Mouse (Mus musculus) liver, postnatal 0 days (tissue): ENCODE results near the gene Nfatc3. TPM values are rescaled to one million over a fixed set of nuclear protein-coding genes. Genes with fewer than 3 reads are reported as not detected.

Experiments used
- ATAC-seq: fragments of 200-750 bp; cut with Nextera tagmentation; 2 replicates; pipeline ENCODE4 v1.8.0; 2017; ENCODE audit warnings: mild to moderate bottlenecking, moderate library complexity
- DNase-seq: peaks from one replicate; pipeline ENCODE4 v3.0.0-alpha.2; 2016
- H3K27ac ChIP-seq: fragments of 300-500 bp; sonication (generic); 2 replicates; pipeline ENCODE4 v1.5.1; 2014; ENCODE audit warnings: antibody characterized with exemption, moderate library complexity, mild to moderate bottlenecking, low read depth
- H3K27me3 ChIP-seq: fragments of 300-500 bp; sonication (generic); 2 replicates; pipeline ENCODE4 v1.6.1; 2014; ENCODE audit warnings: low read length, control low read depth, mixed read lengths; ENCODE audit not compliant: insufficient read depth
- H3K36me3 ChIP-seq: fragments of 300-500 bp; sonication (generic); replicated peaks from 2 replicates; pipeline ENCODE4 v1.6.1; 2014; ENCODE audit warnings: mild to moderate bottlenecking, control low read depth, low read length, moderate library complexity, mixed read lengths; ENCODE audit not compliant: insufficient read depth
- H3K4me1 ChIP-seq: fragments of 300-500 bp; sonication (generic); 2 replicates; pipeline ENCODE4 v1.6.1; 2014; ENCODE audit warnings: antibody characterized with exemption, mild to moderate bottlenecking, control low read depth; ENCODE audit not compliant: insufficient read depth
- H3K4me2 ChIP-seq: fragments of 300-500 bp; sonication (generic); 2 replicates; pipeline ENCODE4 v1.6.1; 2014; ENCODE audit warnings: low read depth, mild to moderate bottlenecking, low read length, moderate library complexity, mixed read lengths
- H3K4me3 ChIP-seq: fragments of 300-500 bp; sonication (generic); 2 replicates; pipeline ENCODE4 v1.5.1; 2014; ENCODE audit warnings: low read depth, low read length
- H3K9ac ChIP-seq: fragments of 300-500 bp; sonication (generic); replicated peaks from 2 replicates; pipeline ENCODE4 v1.6.1; 2014; ENCODE audit warnings: mild to moderate bottlenecking, moderate library complexity
- H3K9me3 ChIP-seq: fragments of 300-500 bp; sonication (generic); 2 replicates; pipeline ENCODE4 v1.6.1; 2016; ENCODE audit warnings: mild to moderate bottlenecking, control low read depth, low read length, mixed read lengths
- CTCF ChIP-seq: sonication (generic); IDR thresholded peaks from 2 replicates; pipeline ENCODE4 v1.5.1; 2016; ENCODE audit warnings: antibody characterized with exemption, low read depth
- EP300 ChIP-seq: IDR thresholded peaks from 2 replicates; pipeline ENCODE4 v1.6.1; 2016; ENCODE audit warnings: antibody characterized with exemption, low read depth, mild to moderate bottlenecking
- WGBS: fragments of 180-500 bp; shearing (Covaris S2); extraction: QIAGEN DNeasy Blood & Tissue Kit; methylation state at CpG from one replicate; pipeline ENCODE4 v1.1.7; 2014; ENCODE audit not compliant: insufficient replicate concordance; 5-methylcytosine and 5-hydroxymethylcytosine counted together
- polyA plus RNA-seq: library from polyadenylated mRNA; unstranded; fragments of >200 nt; fragmentation: Nextera tagmentation; extraction: Ambion mirVana; gene quantifications from 2 replicates; pipeline ENCODE4 v1.2.1, GENCODE M21; 2015

Gene Nfatc3
- polyA plus RNA-seq, 1 experiment from 2014 or later = 2.3 TPM

DNA sequence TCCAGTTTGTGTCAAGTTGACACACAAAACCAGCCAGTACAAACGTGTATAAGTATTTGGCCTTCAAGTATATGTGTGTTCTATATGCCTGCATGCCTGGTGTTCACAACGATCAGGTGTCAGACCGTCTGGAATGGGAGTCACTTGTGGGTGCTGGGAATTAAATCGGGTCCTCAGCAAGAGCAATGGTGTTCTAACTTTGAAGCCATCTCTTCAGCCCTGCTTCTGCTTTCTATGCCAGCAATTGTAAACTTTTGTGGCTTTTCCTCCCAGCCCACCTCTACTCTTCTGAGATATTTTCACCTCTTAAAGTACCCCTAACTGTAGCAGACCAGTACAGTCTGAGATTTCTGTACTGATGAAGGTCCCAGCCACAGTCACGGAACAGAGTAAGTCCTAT, 81.6 kb downstream of the Nfatc3 start:
- WGBS = 64% methylated on average over 5 of the region's 5 CpGs
- Histone ChIP-seq H3K4me1 (peaks cover 13% of the 10 kb centered on the region), H3K9me3 (no peaks in the 10 kb centered on the region), H3K27me3 (peaks cover 32% of the 10 kb centered on the region), H3K4me3 (no peak overlapping the region), H3K27ac (no peak overlapping the region), H3K4me2 (no peak overlapping the region), H3K36me3 (no peaks in the 10 kb centered on the region), H3K9ac (no peak overlapping the region)
- TF ChIP-seq CTCF (no peak), EP300 (no peak)
- DNase-seq (no peak), ATAC-seq (no peak)

DNA sequence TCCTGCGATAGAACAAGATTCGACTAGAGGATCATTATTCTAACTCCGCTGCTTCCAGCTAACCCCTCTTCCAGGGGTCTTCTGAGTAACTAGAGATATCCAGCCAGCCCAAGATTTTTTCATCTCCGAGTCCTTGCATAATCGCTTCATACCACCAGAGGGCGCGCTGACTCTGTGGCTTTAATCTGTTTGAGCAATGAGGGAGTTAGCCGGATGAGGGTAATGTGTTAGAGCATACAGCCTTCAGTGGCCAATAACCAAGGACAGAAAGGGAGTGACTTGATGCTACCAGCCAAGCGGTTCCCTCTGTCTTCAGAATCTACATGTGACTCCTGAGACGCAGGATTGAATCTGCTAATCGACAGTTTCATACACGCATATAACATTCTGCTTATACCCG, 82.1 kb downstream of the Nfatc3 start:
- no peak for ATAC-seq
- H3K9me3 ChIP-seq = no peaks in the 10 kb centered on the region
- no peak overlapping the region for H3K4me2 ChIP-seq
- 14% methylated on average over 13 of the region's 13 CpGs for WGBS
- DNase-seq = peak; percentile 87
- peaks cover 27% of the 10 kb centered on the region for H3K27me3 ChIP-seq
- H3K4me1 ChIP-seq = peaks cover 13% of the 10 kb centered on the region
- no peak overlapping the region for H3K27ac ChIP-seq
- no peaks in the 10 kb centered on the region for H3K36me3 ChIP-seq
- no peak overlapping the region for H3K4me3 ChIP-seq
- TF ChIP-seq EP300 (no peak), CTCF (peak; percentile 98)
- H3K9ac ChIP-seq = no peak overlapping the region

DNA sequence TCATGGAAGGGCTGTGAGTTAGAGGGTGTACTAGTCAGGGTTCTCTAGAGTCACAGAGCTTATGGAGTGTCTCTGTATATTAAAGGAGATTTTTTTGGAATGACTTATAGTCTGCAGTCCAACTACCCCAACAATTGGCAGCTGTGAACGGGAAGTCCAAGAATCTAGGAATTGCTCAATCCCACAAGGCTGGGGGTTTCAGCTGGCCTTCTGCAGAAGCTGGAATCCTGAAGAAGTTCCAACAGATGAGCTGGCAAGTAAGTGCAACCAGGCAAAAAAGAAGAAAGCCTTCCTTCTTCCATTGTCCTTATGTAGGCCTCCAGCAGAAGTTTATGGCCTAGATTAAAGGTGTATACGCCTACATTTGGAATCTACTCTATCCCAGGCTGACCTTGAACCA, 86.7 kb downstream of the Nfatc3 start:
- Histone ChIP-seq H3K36me3 (no peaks in the 10 kb centered on the region), H3K9me3 (no peaks in the 10 kb centered on the region), H3K4me1 (peaks cover 6% of the 10 kb centered on the region), H3K27ac (no peak overlapping the region), H3K9ac (no peak overlapping the region), H3K27me3 (no peaks in the 10 kb centered on the region), H3K4me2 (no peak overlapping the region), H3K4me3 (no peak overlapping the region)
- no peak for TF ChIP-seq CTCF
- no peak for TF ChIP-seq EP300
- WGBS = 64% methylated on average over 2 of the region's 2 CpGs
- DNase-seq (no peak), ATAC-seq (no peak)

DNA sequence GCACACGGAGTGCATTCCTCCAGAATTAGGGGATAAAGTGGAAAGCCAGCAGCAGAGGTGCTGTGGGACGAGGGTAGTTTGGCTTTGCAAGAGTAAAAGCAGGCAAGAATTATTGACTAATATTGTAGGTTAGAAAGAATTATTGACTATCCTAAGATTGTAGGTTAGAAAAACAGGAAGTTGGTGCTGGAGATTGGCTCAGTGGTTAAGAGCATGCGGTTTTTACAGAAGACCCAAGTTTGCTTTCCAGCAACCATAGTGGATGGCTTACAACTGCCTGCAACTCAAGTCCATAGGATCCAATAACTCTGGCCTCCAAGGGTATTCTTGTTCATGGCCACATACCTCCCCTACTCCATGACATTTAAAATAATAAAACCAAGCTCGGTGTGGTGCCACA, 87.4 kb downstream of the Nfatc3 start:
- H3K9ac ChIP-seq = no peak overlapping the region
- ATAC-seq = no peak
- WGBS = 61% methylated on average over 4 of the region's 4 CpGs

DNA sequence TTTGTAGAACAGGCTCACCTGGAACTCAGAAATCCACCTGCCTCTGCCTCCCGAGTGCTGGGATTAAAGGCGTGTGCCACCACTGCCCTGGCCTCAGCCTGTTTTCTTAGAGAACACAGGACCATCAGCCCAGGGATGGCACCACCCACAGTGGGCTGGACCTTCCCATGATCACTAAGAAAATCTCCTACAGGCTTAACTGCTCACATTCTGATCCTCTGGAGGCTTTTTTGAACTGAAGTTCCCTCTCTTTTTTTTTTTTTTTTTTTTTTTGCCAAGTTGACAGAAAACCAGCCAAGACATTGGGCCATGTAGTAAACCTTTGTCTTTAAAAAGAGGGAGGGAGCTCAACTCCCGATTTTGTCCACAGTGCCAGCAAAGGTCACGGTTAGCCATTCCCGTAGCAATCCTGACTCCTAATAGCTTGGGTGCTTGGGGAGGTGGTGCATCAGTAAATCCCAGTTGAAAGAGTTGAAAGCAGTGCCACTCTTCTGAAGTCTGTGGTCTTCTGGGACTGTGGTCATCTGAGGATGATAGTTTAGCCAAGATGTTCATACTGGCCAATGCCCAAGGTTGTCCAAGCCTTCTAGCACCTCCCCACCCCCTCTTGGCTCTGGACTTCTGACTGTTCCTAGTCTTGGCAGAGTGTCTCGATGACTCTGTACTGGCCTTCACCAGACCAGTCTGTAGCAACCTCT, 89.4 kb downstream of the Nfatc3 start:
- H3K9ac ChIP-seq = no peak overlapping the region
- no peak overlapping the region for H3K4me2 ChIP-seq
- no peaks in the 10 kb centered on the region for H3K27me3 ChIP-seq
- 0 out of 2 replicates have a peak overlapping the region, but pooled peaks have one; percentile 48 for H3K27ac ChIP-seq
- WGBS = 66% methylated on average over 6 of the region's 6 CpGs
- no peaks in the 10 kb centered on the region for H3K9me3 ChIP-seq
- H3K36me3 ChIP-seq = no peaks in the 10 kb centered on the region
- peaks cover 10% of the 10 kb centered on the region; the same call in 1 of the 2 replicates for H3K4me1 ChIP-seq
- TF ChIP-seq CTCF (no peak), EP300 (no peak)
- ATAC-seq (no peak), DNase-seq (no peak)
- H3K4me3 ChIP-seq = no peak overlapping the region

More for the DNA sequence above, 87.4 kb downstream of the Nfatc3 start:
- TF ChIP-seq EP300 (no peak), CTCF (no peak)
- no peaks in the 10 kb centered on the region for H3K9me3 ChIP-seq
- H3K27me3 ChIP-seq = no peaks in the 10 kb centered on the region
- no peaks in the 10 kb centered on the region for H3K36me3 ChIP-seq
- H3K27ac ChIP-seq = no peak overlapping the region
- DNase-seq = no peak
- no peak overlapping the region for H3K4me2 ChIP-seq
- H3K4me3 ChIP-seq = no peak overlapping the region
- peaks cover 12% of the 10 kb centered on the region for H3K4me1 ChIP-seq

DNA sequence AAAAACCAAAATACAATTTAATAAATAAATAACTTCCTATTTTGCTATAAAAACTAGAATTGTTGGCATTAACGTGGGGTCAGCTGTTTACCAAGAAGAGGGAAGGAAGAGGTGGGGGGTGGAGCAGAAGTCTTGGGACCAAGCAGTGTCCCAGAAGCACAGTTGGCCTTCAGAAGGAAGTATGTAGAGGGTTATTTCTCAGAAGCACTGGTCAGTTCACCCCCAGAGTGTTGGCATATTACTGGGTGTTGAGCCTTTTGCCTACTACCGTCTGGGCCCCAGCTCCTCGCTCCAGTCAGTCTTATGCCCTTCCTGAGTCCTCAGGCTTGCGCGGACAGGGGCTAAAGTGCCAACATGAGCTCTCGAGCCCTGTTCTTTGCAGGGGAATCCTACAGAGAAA, 90.4 kb downstream of the Nfatc3 start:
- H3K27ac ChIP-seq = peak overlapping the region; percentile 48; the same call in 1 of the 2 replicates
- H3K9ac ChIP-seq = no peak overlapping the region
- DNase-seq (no peak), ATAC-seq (no peak)
- no peaks in the 10 kb centered on the region for H3K27me3 ChIP-seq
- 77% methylated on average over 6 of the region's 6 CpGs for WGBS
- no peak overlapping the region; the same call in 1 of the 2 replicates for H3K4me2 ChIP-seq
- H3K36me3 ChIP-seq = no peaks in the 10 kb centered on the region
- H3K4me1 ChIP-seq = peaks cover 10% of the 10 kb centered on the region; the same call in 1 of the 2 replicates
- H3K9me3 ChIP-seq = no peaks in the 10 kb centered on the region
- no peak overlapping the region for H3K4me3 ChIP-seq
- TF ChIP-seq EP300 = no peak
- TF ChIP-seq CTCF = no peak
